Mouse (Mus musculus): Measurements from ENCODE around the gene Gm10271.

GRCm38 (mm10) chr10:116912850-116913249, 59.6 kb downstream of the Gm10271 start:
- no peak for TF ChIP-seq CTCF (IDR thresholded peaks at IDR 0.05; ENCODE audit: low read depth)
- TF ChIP-seq EP300 (optimal IDR thresholded peaks at IDR 0.05): no peak
